Mouse (Mus musculus) hindbrain, embryonic 16.5 days (tissue): ENCODE measurements around the gene Vwa5b2. TPM values are rescaled to one million over a fixed set of nuclear protein-coding genes. Genes with fewer than 3 reads are reported as not detected.

ENCODE experiments used
- ATAC-seq: fragments of 200-750 bp; cut with Nextera tagmentation; 2 replicates; pipeline ENCODE4 v1.8.0; 2017; ENCODE audit warnings: moderate TSS enrichment, moderate library complexity
- H3K27ac ChIP-seq: fragments of 300-500 bp; sonication (generic); 2 replicates; pipeline ENCODE4 v1.5.1; 2014; ENCODE audit warnings: low read depth, mild to moderate bottlenecking, control low read depth, low read length, moderate library complexity
- H3K27me3 ChIP-seq: fragments of 300-500 bp; sonication (generic); replicated peaks from 2 replicates; pipeline ENCODE4 v1.6.1; 2014; ENCODE audit warnings: low read length; ENCODE audit not compliant: control insufficient read depth, insufficient read depth
- H3K36me3 ChIP-seq: fragments of 300-500 bp; sonication (generic); 2 replicates; pipeline ENCODE4 v1.6.1; 2014; ENCODE audit warnings: mild to moderate bottlenecking, low read length, moderate library complexity, mixed read lengths; ENCODE audit not compliant: control insufficient read depth, insufficient read depth
- H3K4me1 ChIP-seq: fragments of 300-500 bp; sonication (generic); 2 replicates; pipeline ENCODE4 v1.6.1; 2014; ENCODE audit warnings: low read depth, low read length; ENCODE audit not compliant: control insufficient read depth, insufficient read depth
- H3K4me2 ChIP-seq: fragments of 300-500 bp; sonication (generic); 2 replicates; pipeline ENCODE4 v1.6.1; 2014; ENCODE audit warnings: mild to moderate bottlenecking, low read length, control low read depth, moderate library complexity
- H3K4me3 ChIP-seq: fragments of 300-500 bp; sonication (generic); 2 replicates; pipeline ENCODE4 v1.5.1; 2014; ENCODE audit warnings: mild to moderate bottlenecking, low read length, control low read depth, moderate library complexity
- H3K9ac ChIP-seq: fragments of 300-500 bp; sonication (generic); 2 replicates; pipeline ENCODE4 v1.6.1; 2014; ENCODE audit warnings: low read depth, mild to moderate bottlenecking, control low read depth, low read length, moderate library complexity
- H3K9me3 ChIP-seq: fragments of 300-500 bp; sonication (generic); 2 replicates; pipeline ENCODE4 v1.6.1; 2014; ENCODE audit warnings: mild to moderate bottlenecking, low read length, moderate library complexity; ENCODE audit not compliant: control insufficient read depth
- WGBS: fragments of 180-500 bp; shearing (Covaris S2); extraction: QIAGEN DNeasy Blood & Tissue Kit; methylation state at CpG from one replicate; pipeline ENCODE4 v1.1.7; 2014; 5-methylcytosine and 5-hydroxymethylcytosine counted together
- microRNA counts: library from miRNA; unstranded; fragments of <30 nt; microRNA quantifications from one replicate; lab custom pipeline; 2016
- microRNA-seq: library from miRNA; unstranded; fragments of <30 nt; microRNA quantifications from one replicate; pipeline ENCODE4, GENCODE M21; 2017
- polyA plus RNA-seq: library from polyadenylated mRNA; unstranded; fragments of >200 nt; fragmentation: Nextera tagmentation; extraction: Ambion mirVana; gene quantifications from 2 replicates; pipeline ENCODE4 v1.2.1, GENCODE M21; 2015

Vwa5b2 gene
- polyA plus RNA-seq, 1 experiment from 2014 or later = 36.8 TPM

DNA sequence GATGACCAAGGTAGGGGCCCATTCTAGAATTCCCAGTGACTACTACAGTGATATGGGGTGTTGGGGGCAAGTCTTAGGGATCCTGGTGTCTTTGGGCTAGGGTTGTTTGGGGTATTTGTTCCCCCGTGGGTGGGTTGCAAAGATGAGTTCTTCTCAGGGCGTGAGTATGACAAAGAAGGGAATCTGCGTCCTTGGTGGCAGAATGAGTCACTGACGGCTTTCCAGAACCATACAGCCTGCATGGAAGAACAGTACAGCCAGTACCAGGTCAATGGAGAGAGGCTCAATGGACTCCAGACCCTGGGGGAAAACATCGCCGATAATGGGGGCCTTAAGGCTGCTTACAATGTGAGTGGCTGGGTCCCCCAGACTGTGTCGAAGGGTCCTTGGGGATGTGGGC is 54.6 kb downstream of the Vwa5b2 start:
- H3K27ac ChIP-seq = no peak overlapping the region
- H3K4me2 ChIP-seq = no peak overlapping the region
- H3K27me3 ChIP-seq = no peaks in the 10 kb centered on the region
- no peak overlapping the region for H3K9ac ChIP-seq
- 87% methylated on average over 7 of the region's 7 CpGs for WGBS
- H3K4me1 ChIP-seq = no peaks in the 10 kb centered on the region; the same call in 1 of the 2 replicates
- no peak for ATAC-seq
- no peaks in the 10 kb centered on the region for H3K9me3 ChIP-seq
- peaks cover 3% of the 10 kb centered on the region; the same call in 1 of the 2 replicates for H3K36me3 ChIP-seq
- H3K4me3 ChIP-seq = no peak overlapping the region

DNA sequence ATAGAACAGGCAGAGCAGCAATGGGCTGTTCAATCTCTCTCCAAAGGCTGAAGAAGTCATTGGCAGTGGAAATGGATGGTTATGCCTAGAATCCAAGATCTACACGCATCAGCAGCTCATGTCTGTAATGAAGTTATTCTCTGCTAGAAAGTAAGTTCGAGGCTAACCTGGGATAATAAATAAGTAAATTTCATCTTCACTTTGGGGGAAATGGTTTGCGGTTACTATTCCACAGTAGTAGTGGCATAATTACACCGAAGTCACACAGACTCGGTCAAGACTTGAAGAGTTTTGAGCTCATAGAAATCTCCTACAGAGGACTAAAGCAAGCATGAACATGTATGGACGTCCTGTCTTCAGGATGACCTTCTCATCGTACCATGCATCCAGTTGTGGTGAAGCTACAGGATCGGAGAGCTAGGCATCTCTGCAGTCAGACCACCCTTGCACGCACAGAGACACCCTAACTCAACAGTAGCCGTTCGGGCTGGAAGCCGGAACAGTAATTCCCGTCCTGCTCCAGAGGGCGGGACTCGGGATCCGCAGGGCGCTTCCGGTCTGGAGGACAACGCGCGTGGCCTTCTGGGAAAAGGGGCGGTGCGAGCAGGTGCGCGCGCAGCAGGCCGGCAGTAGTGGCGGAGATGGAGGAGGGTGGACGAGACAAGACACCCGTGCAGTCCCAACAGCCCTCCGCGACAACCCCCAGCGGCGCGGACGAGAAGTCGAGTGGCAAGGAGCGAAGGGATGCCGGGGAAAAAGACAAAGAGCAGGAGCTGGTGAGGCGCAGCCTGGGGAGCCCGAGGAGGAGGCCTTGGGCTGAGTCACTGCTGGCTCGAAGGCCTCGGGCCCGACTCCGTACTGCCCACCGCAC is 62.0 kb downstream of the Vwa5b2 start, which contains the start of gene Psmd2:
Gene Psmd2 (plus strand): TSS at position 577 of the 871 bp plus-strand sequence.
- Histone ChIP-seq H3K4me3 (peak within 1 kb of the TSS; percentile 80), H3K27ac (peak within 1 kb of the TSS; percentile 84), H3K27me3 (no peaks in the 10 kb centered on the region), H3K9ac (peak within 1 kb of the TSS; percentile 90), H3K4me1 (peaks cover 16% of the 10 kb centered on the region), H3K36me3 (peaks cover 13% of the 10 kb centered on the region), H3K4me2 (peak within 1 kb of the TSS; percentile 66), H3K9me3 (no peaks in the 10 kb centered on the region)
- WGBS = 2% methylated on average over 43 of the region's 46 CpGs
- ATAC-seq = peak; percentile 97

DNA sequence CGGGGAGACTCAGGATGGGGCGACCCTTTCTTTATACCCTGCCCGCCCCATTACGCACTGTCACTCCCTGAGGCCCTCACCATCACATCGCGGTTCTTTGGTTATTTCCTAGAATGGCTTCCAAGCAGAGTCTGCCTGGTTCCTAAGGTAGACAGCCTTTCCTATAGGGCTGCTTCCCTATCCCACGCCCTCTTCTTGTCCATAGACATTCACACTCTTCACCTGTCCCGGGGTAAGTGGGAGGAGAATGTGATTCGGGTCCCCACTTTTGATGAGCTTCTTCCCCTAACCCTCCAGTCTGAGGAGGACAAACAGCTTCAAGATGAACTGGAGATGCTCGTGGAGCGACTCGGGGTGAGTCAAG is 62.7 kb downstream of the Vwa5b2 start:
- Histone ChIP-seq H3K27ac (peak overlapping the region; percentile 84), H3K27me3 (no peaks in the 10 kb centered on the region), H3K4me1 (peaks cover 16% of the 10 kb centered on the region), H3K4me3 (peak overlapping the region; percentile 80), H3K9me3 (no peaks in the 10 kb centered on the region), H3K9ac (peak overlapping the region; percentile 90), H3K4me2 (peak overlapping the region; percentile 66), H3K36me3 (peaks cover 19% of the 10 kb centered on the region)
- ATAC-seq = no peak
- WGBS = 12% methylated on average over 12 of the region's 12 CpGs

DNA sequence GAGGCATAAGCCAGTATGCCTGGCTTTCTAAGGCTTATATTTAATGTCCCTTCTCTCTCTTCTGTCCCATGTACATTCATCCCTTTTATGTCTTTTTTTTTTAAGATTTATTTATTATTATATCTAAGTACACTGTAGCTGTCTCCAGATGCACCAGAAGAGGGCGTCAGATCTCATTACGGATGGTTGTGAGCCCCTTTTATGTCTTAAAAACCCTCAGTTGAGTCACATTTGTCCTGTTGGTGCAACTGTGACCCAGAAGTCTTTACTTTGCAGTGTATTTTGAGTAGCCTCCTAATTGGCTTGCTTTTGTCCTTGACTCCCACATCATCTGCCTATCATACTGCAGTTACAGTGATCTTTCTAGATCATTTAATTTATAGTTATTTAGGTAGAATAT is 64.0 kb downstream of the Vwa5b2 start:
- H3K4me1 ChIP-seq = peaks cover 16% of the 10 kb centered on the region
- 48% methylated on average over 2 of the region's 2 CpGs for WGBS
- no peak for ATAC-seq
- H3K9ac ChIP-seq = no peak overlapping the region
- H3K4me2 ChIP-seq = peak overlapping the region; percentile 66; the same call in 1 of the 2 replicates
- H3K4me3 ChIP-seq = no peak overlapping the region
- H3K9me3 ChIP-seq = no peaks in the 10 kb centered on the region
- no peaks in the 10 kb centered on the region for H3K27me3 ChIP-seq
- H3K27ac ChIP-seq = no peak overlapping the region
- H3K36me3 ChIP-seq = peaks cover 26% of the 10 kb centered on the region

MicroRNA genes within 50 kb of the gene (microRNA counts, 519-probe panel; counts per million panel counts)
- 2,325 counts per million, percentile 55 among the panel's probes with 10 or more counts for microRNA mmu-miR-1224 (lab: Ali Mortazavi, UCI)

Small RNA genes lying within 50 kb of the gene (microRNA-seq; reads per million reads assigned to microRNA genes)
- gene Mir1224 = 87.9 reads per million, percentile 47 among the genes with 10 or more reads in this experiment

Other genes starting within 250 kb of the Vwa5b2 start
- gene Abcc5, start 163.1 kb upstream of the Vwa5b2 start, polyA plus RNA-seq = 123 and 150 TPM in 2 replicates
- 97.3 and 104 TPM in 2 replicates for gene Eif2b5, start 90.7 kb upstream of the Vwa5b2 start, polyA plus RNA-seq
- 28.5 and 40.4 TPM in 2 replicates for gene Dvl3, start 72.5 kb upstream of the Vwa5b2 start, polyA plus RNA-seq
- gene Ap2m1, start 54.0 kb upstream of the Vwa5b2 start, polyA plus RNA-seq = 1,253 and 1,320 TPM in 2 replicates
- gene Abcf3, start 40.9 kb upstream of the Vwa5b2 start, polyA plus RNA-seq = 81.0 and 90.7 TPM in 2 replicates
- gene Eef1akmt4, start 22.1 kb downstream of the Vwa5b2 start, polyA plus RNA-seq = 8.5 and 10.9 TPM in 2 replicates
- not detected in 2 replicates for gene Gm49333, start 22.1 kb downstream of the Vwa5b2 start, polyA plus RNA-seq
- 43.9 and 44.7 TPM in 2 replicates for gene Alg3, start 22.3 kb downstream of the Vwa5b2 start, polyA plus RNA-seq
- gene Camk2n2, start 31.8 kb downstream of the Vwa5b2 start, polyA plus RNA-seq = 43.1 and 44.2 TPM in 2 replicates
- gene Ece2, start 40.4 kb downstream of the Vwa5b2 start, polyA plus RNA-seq = 17.4 and 18.6 TPM in 2 replicates
- 372 and 378 TPM in 2 replicates for gene Psmd2, start 62.2 kb downstream of the Vwa5b2 start, polyA plus RNA-seq
- gene Eif4g1, start 78.8 kb downstream of the Vwa5b2 start, polyA plus RNA-seq = 133 and 143 TPM in 2 replicates
- gene Fam131a, start 103.8 kb downstream of the Vwa5b2 start, polyA plus RNA-seq = 49.6 and 56.7 TPM in 2 replicates
- gene Polr2h, start 128.2 kb downstream of the Vwa5b2 start, polyA plus RNA-seq = 87.7 and 94.6 TPM in 2 replicates
- gene Clcn2, start 128.3 kb downstream of the Vwa5b2 start, polyA plus RNA-seq = 24.9 and 26.8 TPM in 2 replicates
- gene Chrd, start 143.7 kb downstream of the Vwa5b2 start, polyA plus RNA-seq = 7.3 and 7.5 TPM in 2 replicates
- 0.93 and 1.4 TPM in 2 replicates for gene Thpo, start 145.0 kb downstream of the Vwa5b2 start, polyA plus RNA-seq